Mouse (Mus musculus): ENCODE measurements around the gene Nrsn2.
A peak's percentile ranks its signal among the peaks of the same experiment; 100 is the strongest.

The Nrsn2 gene

DNA sequence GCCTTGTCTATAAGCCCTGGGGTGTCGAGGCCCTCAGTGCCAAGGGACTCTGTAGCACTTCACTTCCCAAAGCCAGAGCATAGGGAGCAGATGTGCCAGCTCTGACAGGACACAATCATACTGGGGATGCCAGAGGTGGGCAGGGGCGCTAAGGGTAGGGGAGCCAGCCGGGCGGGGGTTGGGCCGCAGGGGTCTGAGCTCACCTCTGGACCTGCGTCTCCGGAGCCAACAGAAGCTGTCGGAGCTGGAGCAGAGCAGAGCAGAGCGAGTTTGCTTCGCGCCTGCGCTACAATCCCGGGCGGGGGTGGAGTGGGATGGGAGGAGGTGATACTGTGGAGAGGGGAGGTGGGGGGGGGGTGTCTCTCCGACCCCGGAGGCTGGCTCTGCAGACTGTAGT lies at the start of gene Nrsn2:
Gene Nrsn2, minus strand, starts transcription at position 294 of the 397 bp plus-strand sequence.
- DNase-seq = peak; percentile 57

GRCm38 (mm10) chr2:152415786-152416185 lies 39.3 kb upstream of the Nrsn2 start:
- no peak for DNase-seq

- DNase-seq = no peak
These were observed 38.8 kb upstream of the Nrsn2 start, which contains the start of gene 6820408C15Rik for GRCm38 (mm10) chr2:152415287-152415686. TSS of gene 6820408C15Rik (plus strand) at chr2:152415587.

DNA sequence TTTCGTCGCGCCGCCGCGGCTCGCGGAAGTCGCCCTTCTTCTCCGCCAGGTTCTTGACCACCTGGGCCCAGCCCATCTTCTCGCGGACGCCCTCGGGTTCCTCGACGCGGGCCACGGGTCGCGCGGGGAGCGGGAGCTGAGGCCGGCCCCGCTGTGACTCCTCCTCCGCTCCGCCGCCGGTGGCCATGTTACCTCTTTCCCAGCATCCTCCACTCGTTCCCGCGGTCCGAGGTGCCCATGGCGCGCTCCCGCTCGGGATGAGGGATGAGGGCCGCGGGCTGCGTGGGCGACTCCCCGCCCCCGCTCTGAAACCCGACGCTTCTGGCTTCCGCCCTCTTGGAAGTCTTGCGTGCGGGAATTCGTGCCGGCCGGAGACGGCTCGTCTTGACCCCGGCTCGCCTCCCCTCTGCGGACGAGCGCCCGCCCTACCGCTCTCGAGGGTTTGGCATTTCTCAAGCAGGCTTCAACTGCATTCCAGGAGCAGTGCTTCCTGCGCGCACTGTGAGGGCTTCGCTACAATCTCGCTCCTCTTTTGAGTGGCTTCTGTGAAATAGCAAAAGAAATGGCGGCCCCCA lies 38.2 kb upstream of the Nrsn2 start, which contains the start of gene Zcchc3:
Gene Zcchc3, minus strand, starts transcription at position 437 of the 575 bp plus-strand sequence.
- peak; percentile 97 for DNase-seq

DNA sequence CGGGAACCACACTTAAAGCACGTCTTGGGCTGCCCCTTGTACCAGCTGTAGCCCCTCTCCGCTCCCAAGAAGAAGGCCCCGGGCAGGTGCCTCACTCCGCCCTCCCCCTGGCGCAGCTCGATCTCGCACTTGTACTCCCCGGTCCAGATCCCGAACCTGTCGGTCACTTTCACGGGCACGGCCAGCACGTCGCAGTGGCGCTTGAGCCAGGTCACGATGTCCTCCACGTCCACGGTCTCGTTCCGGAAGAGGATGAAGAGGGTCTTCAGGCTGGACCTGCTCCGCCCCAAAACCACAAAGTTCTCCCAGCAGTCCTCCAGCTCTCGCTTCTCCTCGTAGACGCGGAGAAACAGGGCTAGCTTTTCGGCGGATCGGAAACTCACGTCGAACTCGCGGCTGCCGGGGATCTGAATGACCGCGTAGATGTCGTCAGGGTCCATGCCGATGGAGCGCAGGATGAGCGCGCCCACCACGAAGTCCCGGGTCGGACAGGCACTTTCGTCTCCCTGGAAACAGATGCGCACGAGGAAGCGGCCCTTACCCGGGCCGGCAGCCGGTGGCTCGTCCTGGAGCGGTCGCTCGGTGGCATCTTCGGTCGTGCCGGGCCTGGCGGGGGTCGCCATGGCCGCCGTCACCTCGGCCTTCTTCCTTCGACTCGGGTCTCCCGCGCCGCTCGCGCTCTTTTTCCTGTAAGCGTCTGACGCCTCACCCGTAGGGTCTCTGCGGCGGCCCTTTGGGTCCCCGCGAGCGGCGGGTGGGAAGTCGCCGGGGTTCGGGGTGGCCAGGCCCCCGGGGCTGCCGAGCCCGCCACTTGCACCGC lies 37.5 kb upstream of the Nrsn2 start:
- peak; percentile 61 for DNase-seq

DNA sequence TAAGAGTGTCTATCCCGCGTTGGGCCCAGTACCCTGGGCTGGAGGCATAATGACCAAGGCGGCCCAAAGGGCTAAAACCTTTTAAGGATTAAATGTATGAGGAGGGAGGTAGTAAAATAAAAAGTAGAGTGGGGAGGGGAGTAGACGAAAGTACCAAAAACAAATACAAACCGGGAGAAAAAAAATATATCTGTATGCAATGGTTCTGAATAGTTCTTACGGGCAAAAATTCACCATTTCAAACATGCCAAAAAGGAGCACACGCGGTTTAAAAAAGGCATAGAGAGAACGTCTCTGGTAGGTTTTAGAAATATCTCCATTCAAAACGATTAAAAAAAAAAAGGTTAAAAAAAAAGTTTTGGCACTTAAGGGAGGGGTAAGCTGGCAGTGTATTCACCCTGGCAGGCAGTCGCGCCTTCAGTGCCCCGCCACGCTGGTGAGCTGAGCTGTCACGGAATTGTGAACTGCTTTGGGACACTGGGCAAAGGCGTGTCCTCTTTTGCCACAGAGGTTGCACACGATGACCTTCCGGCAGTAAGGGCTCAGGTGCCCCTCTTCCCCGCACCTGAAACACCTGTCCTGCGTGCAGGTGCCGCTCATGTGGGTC lies 36.8 kb upstream of the Nrsn2 start:
- DNase-seq = peak; percentile 44

DNA sequence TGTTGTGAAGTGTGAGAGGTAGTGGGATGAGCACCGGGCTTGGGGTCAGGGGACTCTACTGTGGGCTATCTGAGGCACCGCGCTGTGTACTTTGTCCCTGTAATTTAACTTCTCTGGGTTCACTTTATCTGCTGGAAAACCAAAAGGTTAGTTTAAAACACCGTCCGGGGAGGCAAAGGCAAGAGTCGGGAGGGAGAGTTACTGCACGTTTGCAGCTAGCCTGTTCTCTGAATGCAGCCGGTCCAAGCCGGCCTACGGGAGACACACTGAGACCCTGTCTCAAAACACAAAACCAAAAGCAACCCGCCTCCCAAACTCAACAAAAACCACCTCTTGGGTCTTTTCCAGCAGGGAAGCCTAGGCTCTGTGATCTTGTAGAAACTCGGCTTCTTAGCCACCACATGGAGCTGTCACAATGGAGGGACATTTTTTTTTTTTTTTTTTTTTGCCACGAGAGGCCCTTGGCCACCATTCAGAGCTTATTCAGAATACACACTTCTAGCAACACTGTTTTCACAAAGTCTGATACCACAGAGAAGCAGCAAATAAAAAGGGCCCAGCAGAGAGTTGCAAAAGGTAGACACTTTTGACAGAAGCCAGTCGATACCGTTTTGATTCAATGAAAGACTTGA lies 36.2 kb upstream of the Nrsn2 start:
- DNase-seq = peak; percentile 56

GRCm38 (mm10) chr2:152411471-152411870 lies 35.0 kb upstream of the Nrsn2 start:
- DNase-seq = peak; percentile 66

GRCm38 (mm10) chr2:152410971-152411371 lies 34.5 kb upstream of the Nrsn2 start:
- peak; percentile 97 for DNase-seq

DNA sequence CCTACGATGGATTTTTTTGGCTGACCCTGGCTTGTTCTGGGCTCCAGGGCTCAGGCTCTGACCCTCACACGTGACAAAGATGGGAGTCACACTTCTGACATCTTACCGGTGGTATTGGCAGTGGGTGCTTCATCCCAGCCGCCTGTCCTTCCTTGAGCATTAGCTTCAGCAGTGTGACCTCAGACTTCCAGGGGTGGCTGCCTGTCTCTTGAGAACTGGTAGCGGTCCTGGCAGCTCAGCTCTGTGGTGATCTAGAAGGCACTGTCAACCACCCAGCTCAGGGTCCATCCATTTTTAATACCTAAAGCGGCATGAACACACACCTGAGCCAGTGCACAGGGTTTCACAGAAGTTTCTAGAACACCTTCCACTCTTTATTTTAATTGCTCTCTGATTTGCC lies 33.3 kb upstream of the Nrsn2 start:
- DNase-seq = no peak

DNA sequence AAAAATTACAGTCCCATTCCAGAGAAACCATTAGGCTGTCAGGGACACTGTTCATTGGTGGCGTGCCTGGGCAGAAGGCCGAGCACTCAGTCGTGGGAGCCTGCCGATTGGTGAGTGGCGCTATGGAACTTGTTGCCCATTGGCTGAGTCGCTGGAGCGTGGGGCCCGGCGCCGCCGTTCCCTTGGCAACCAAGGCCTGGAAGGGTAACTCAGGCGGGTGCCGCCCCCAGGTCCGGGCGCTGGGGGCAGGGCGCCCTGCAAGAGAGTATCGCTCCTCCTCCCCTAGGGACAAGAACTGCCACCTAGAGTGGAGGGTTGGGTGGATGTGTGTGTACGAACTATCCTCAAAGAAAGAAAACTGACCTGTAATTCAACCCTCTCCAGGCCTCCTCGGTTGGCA lies 29.7 kb upstream of the Nrsn2 start:
- DNase-seq = peak; percentile 98

DNA sequence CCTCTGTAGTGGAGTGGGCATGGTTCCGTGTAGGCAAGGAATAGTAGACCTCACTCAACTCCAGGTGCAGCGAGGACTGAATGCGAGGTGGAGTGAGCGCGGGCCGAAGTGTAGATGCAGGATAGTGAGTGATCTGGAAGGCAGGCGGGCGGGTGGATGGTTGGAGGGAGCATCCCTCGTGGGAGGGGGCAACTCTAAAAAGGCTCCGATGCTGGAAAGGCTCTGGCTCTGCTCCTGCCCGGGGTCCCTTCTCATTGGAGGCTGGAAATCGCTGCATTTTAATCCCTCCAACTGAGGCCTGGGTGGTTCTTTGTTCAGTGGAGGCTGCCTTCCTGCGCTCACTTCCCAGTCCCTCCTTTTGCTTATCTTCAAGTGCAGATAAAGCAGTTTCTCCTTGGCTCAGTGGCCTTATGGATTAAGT lies 22.7 kb upstream of the Nrsn2 start:
- DNase-seq = no peak

DNA sequence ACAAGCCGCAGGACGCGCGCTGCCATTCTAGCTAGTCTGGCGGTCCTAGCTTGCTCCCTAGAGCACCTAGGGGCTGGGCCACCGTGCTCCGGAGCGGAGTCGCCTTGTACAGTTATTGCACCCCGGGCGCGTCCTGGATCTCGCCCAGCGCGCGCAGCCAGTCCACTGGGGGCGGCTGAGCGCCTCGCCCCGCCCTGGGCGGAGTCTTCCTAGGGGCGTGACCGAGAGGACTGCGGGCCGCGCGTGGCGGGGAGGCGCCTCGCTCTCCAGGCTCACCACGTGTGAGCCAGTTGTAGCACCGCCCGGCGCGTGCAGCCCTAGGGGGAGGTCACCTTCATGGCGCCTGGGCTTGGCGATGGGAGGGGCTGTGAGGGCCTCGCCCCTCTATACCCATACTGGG lies 22.3 kb upstream of the Nrsn2 start:
- DNase-seq = peak; percentile 97

DNA sequence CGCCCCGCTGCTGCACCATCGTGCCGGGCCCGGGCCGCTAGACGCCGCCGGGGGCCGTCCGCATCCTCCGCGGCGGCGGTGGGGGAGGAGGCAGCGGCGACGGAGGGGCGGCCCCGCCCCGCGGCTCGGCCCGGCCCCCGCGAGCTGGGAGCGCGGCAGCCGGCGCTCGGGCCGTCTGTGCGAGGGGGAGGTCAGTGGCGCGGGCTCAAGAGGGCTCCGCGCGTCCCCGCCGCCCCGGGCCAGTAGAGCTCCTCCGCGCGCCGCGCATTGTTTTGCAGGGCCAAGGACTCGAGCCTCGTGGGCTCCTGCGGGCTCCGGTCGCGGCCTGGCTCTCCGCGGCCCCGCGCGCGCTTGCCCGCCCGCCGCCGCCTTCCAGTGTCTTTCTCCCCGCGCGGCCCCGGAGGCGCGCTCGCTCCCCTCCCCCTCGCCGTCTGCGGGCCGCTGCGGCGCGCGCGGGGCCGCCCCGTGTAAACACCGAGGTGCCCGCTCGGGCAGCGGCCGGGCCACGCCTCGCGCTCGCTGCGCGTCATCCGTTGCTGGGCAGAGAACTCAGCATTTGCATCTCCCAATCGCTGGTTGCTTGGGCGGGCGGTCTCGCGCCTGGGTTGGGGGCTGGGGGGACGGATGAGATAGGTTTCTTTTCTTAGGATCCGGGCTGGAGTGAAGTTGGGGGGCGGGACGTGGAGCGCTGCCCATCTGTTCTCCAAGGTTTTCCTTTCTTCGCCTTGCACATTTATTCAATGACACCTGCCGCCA lies 21.4 kb upstream of the Nrsn2 start, which contains the start of gene Sox12:
Gene Sox12, minus strand, starts transcription at position 384 of the 756 bp plus-strand sequence.
- DNase-seq = peak; percentile 98

DNA sequence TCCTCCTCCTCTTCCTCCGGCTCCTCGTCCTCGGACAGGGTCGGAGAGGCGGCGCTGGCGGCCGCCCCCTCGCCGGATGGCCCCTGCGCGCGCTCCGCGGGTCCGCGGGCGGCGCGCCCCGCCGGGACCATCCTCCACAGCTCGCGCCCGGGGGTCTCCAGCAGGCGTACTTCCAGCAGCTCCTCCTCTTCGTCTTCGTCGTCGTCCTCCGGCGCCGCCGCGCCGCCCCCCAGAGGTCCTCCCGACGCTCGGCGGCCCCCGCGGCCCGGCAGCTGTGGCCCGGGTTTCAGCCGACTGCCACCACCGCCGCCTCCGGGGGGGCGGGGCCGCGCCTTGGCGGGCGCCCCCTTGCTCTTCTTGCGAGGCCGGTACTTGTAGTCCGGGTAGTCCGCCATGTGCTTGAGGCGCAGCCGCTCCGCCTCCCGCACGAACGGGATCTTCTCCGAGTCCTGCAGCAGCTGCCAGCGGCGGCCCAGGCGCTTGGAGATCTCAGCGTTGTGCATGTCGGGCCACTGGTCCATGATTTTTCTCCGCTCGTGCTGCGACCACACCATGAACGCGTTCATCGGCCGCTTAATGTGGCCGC lies 20.7 kb upstream of the Nrsn2 start:
- peak; percentile 87 for DNase-seq

DNA sequence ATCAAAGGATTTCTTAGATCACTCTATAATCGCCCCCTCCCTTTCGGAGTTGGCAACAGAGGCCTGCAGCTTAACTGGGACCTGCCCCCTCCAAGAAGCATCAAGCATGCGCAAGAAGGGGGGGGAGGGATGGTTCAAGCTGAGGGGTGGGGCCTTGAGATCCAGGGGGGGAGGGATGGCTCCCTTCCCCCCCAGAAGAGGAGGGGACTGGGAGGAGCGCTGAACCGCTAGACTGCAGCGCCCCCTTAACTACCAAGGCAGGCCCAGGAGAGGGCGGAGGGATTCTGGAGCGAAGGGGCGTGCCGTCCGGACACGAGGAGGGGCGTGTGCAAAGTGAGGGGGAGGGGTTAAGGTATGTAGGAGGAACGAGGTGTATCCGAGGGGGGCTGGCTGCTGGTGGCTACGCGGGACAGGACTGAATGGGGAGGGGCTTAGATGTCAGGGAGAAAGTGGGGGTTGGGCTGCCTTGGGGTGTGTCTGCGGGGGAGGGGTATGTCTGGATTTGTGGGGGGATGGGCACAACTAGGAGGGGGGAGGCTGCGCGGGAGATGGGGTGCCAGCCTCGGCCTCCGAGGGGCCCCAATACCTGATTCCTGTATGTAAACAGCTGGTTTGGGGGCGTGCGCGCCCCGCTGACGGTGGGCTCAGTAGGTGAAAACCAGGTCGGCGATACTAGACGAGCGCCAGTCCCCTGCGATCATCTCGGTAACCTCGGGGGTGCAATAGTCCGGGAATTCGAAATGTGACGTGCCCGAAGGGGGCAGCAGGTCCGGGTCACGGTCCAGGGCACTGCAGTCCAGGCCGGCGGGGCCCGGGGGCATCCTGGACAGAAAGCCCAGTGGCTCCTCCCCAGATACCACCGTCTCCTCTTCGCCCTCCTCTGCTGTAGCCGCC lies 19.9 kb upstream of the Nrsn2 start:
- DNase-seq = peak; percentile 98

- no peak for DNase-seq
These were observed 19.0 kb upstream of the Nrsn2 start for GRCm38 (mm10) chr2:152395271-152395920.

DNA sequence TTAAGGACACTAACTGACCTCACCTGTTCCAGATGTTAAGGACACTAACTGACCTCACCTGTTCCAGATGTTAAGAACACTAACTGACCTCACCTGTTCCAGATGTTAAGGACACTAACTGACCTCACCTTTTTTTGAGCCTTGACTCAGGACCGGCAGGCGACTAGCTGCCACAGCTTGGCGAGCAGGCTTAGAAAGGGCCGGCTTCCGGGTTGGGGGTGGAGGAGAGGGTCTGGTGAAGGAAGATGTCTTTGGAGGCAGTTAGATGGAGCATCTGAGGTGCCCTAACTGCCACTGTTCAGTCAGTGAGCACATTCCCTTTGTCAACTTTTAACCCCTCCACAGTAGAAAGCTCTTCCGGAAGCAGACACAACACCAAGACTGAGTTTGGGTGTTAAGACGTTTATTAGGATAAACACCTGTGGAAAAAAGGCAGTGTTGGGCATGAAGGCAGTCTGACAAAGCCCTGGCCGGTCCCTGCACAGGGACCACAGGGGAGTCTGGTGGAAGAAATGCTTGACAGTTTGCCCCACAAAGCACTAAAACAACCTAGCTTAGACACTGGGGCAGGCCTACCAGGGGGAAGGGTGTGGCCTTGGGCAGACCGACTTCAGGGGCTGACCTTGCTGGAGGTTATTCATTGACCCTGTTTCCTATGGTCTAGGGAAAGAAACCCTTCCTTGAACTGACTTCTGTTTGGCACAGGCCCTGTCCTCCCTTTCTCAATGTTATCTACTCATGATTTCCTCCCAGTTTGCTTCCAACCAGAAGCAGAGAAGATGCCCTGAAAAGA lies 17.0 kb upstream of the Nrsn2 start:
- DNase-seq = no peak

GRCm38 (mm10) chr2:152392786-152393185 lies 16.3 kb upstream of the Nrsn2 start:
- DNase-seq = peak; percentile 79

DNA sequence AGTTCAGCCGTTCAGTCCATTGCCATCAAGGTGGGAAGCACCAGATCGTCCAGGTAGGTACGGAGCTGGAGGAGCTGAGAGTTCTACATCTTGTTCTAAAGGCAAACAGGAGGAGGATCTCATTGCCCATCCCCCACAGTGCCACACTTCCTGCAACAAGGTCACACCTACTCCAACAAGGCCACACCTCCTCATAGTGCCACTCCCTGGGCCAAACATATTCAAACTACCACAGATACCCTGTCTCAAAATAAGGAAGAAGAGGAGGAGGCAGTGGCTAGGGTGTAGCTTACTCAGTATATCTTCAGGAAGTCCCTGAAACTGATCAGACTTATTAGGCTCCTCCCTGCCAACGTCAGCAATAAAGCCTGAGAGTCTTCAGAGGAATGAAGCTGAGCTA lies 7.8 kb upstream of the Nrsn2 start:
- no peak for DNase-seq

All from embryo, embryonic 11 days (tissue).